Mouse (Mus musculus): ENCODE measurements around the gene Bcl2l1.

Gene Bcl2l1

DNA sequence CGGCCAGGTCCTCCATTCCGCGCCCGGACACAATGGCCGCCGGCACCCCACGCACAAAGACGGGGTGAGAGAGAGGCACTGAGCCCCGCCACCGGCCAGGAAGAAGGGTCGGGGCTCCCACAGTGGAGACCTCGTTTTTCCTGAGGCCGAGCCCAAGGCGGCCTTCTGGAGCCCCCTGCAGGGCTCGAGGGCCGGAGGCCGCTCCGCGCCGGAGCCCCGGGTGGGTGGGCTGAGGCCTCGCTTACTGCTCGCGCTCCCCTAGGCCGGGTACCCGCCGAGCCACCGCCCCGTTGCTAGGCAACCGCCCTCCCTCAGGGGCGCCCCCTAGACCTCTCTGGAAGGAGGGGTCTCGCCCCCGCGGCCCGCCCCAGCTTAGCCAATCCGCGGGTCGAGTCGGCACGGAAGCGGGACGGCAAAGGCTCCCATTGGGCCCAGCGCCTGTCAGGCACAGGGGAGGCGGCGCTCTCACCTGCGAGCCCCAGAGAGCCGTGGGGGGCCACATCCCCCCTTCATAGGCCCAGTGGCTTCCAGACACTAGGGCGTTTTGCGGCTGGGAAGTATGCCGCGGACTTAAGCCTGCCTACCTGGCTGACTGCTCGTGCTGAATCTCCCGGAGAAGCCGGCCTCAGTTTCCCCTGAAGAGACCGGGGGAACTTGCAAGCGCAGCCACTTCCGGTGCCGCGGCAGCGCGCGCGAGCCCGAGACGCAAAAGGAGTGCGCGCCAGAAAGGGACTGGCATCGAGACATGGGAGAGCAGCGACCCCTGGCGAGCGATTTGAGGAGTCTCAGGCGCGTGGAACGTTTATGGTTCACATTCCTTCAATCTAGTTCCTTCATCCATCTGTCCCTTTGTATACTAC, at the start of gene Bcl2l1:
Gene Bcl2l1, minus strand, starts transcription at position 710 of the 860 bp plus-strand sequence.
- peak; percentile 94 for DNase-seq (ENCODE audit: low spot score)

GRCm38 (mm10) chr2:152880898-152881297, 49.4 kb upstream of the Bcl2l1 start:
- DNase-seq (ENCODE audit: low spot score): no peak

- DNase-seq (ENCODE audit: low spot score): no peak
These were observed 46.7 kb upstream of the Bcl2l1 start for GRCm38 (mm10) chr2:152878239-152878638.

GRCm38 (mm10) chr2:152863346-152863745, 31.8 kb upstream of the Bcl2l1 start:
- DNase-seq (ENCODE audit: low spot score): no peak

DNA sequence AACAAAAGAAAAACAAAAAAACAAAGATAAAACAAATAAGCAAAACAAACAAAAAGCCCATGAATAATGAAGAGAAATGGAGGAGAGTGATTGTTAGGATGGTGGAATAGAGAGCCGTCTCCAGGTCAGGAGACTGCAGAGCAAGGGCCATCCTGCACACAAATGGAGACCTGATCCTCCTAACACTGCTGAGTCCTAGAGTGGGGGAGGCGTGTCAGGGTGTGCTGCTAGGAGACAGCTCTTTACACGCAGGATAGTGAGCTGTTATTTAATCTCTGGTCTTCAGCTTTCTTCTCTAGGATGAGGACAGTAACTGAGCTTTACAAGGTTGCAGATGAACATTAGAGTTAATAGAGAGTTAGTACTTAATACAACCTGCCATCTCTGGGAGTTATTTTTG, 31.1 kb upstream of the Bcl2l1 start:
- no peak for DNase-seq (ENCODE audit: low spot score)

DNA sequence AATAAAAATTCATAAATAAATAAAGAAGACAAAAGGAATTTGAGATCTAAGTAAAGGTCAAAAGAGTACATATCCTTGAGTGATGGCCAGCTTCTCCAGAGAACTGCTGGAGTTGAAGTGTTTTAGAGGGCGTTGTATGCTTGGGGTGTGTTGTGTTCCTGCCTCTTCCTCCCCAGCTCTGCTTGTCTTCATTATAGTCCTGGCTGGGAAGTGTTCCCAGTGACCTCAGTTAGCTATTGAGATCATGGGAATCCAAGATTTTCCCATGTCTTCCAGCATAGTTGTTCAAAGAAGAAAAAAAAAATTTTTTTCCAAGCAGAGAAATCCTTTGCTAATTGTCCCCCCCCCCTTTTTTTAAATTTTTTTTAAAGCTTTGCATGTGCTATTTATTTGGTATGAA, 30.4 kb upstream of the Bcl2l1 start:
- DNase-seq (ENCODE audit: low spot score): no peak

GRCm38 (mm10) chr2:152859501-152859900, 28.0 kb upstream of the Bcl2l1 start:
- no peak for DNase-seq (ENCODE audit: low spot score)

DNA sequence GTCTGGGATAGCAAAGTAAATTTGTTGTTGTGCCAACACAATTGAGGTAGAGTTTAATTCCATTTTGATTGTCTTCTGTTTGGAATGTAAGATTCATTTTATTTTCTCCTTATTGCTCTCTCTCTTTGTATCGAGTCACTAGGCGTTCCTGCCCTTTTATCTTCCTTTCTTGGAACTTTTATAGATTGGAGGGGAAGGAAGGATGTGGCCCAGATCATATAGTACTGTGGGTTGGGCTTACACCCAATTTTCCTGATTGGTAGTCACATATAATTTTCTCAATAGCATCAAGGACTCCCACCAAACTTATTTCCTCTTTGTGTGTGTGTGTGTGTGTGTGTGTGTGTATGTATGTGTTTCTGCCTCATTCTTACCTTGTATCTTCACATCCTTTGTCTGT, 16.9 kb upstream of the Bcl2l1 start:
- no peak for DNase-seq (ENCODE audit: low spot score)

DNA sequence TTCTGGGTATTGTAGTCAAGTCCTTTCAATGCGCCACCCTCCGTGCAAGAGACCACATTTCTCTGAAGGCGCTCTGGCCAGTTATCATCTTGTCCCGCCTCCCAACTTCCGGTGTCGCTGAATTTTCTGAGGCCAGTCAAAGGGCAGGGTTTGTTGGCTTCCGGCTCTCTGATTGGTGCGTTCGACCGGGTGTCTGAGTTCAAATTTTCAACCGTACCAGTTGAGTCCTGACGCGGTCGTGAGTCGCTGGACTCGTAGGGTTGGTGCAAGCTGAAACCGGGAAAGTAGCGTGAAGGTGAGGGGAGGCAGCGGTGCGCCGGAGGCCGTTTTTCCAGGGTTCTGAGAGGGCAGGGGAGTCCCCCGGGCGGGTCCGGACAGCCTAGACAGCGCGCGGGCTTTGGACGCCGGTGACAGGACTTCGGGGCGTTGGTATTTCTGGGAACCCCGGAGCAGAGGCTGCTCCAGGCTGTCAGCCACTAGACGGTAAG, 16.3 kb upstream of the Bcl2l1 start, which contains the start of gene Tpx2:
Gene Tpx2, plus strand, starts transcription at position 150 of the 488 bp plus-strand sequence.
- peak; percentile 96 for DNase-seq (ENCODE audit: low spot score)

- DNase-seq (ENCODE audit: low spot score): no peak
These were observed 15.7 kb upstream of the Bcl2l1 start for GRCm38 (mm10) chr2:152847057-152847814.

- no peak for DNase-seq (ENCODE audit: low spot score)
These were observed 11.2 kb upstream of the Bcl2l1 start for GRCm38 (mm10) chr2:152842741-152843140.

DNA sequence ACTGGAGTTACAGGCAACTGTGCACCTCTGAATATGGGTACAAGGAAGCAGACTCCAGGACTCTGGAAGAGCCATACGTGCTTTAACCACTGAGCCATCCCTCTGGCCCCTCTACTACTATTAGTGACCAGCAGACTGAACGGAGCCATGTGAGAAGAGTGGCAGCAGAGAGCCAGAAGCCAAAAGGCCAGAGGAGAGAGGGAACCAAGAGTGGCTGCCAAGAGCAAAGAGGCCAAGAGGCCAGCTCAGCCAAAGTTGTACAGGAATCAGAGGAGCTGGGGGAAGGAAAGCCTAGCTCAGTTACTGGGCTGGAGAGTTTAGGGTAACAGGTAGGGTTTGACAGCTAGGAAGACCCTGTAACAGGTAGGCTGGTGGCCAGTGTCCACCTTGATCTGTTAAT, 7.7 kb upstream of the Bcl2l1 start:
- DNase-seq (ENCODE audit: low spot score): no peak

- DNase-seq (ENCODE audit: low spot score): peak; percentile 69
These were observed 1.3 kb downstream of the Bcl2l1 start for GRCm38 (mm10) chr2:152830021-152830921.

DNA sequence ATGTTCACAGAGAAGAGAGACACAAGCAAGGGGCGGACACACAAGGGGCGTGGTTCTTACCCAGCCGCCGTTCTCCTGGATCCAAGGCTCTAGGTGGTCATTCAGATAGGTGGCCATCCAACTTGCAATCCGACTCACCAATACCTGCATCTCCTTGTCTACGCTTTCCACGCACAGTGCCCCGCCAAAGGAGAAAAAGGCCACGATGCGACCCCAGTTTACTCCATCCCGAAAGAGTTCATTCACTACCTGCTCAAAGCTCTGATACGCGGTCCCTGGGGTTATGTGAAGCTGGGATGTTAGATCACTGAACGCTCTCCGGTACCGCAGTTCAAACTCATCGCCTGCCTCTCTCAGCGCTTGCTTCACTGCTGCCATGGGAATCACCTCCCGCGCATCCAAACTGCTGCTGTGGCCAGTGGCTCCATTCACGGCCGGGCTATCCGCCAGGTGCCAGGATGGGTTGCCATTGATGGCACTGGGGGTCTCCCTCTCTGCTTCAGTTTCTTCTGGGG, 2.1 kb downstream of the Bcl2l1 start:
- DNase-seq (ENCODE audit: low spot score): no peak

- no peak for DNase-seq (ENCODE audit: low spot score)
These were observed 3.0 kb downstream of the Bcl2l1 start for GRCm38 (mm10) chr2:152828532-152828931.

GRCm38 (mm10) chr2:152828011-152828370, 3.5 kb downstream of the Bcl2l1 start:
- no peak for DNase-seq (ENCODE audit: low spot score)

DNA sequence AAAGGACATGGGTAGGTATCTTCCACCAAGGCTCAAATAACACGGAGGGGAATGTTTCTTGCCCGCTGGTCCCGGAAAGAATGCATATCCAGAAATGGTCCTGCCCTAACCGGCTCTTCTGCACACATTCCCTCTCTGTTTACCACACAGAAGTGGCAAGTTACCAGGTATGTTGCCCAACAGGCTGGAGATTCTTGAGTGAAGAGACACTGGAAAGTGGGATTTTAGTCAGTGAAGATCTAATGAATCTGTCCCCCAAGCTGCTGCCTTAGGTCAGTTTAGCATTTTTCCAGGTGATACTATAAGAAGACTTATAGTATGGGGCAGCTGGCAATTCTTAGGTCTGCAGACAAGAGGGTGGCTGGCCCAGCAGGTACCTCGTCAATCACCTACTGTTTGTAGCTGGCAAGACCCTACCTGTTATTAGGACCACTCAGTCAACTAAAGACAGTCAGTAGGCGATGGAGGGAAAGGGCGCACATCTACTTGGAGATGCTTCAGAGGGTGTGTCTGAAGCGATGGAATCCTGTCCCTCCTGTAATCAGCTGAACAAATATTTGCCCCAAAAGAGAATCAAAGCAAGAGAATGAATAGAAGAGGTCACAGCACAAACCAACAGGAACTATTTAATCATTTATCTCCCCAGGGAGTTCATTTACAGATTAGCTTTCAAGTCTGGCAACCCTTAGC, 4.1 kb downstream of the Bcl2l1 start:
- DNase-seq (ENCODE audit: low spot score): no peak

DNA sequence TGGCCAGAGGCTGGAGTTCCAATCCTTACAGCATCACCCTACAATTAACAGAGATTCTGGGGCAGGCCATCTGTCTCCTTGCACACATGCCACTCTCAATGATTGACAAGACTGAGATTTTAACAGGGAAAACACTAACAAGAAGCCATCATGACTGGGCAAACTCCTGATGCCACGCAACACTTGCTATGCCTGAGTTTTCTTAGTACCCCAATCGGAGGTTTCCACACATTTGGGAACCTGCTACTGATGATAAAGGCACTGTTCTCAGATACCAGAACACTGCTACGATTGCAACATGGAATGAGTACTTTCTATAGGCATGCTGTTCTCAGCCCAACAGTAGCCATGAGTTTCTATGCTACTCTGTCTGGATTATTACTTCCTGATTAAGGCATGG, 5.0 kb downstream of the Bcl2l1 start:
- DNase-seq (ENCODE audit: low spot score): no peak

DNA sequence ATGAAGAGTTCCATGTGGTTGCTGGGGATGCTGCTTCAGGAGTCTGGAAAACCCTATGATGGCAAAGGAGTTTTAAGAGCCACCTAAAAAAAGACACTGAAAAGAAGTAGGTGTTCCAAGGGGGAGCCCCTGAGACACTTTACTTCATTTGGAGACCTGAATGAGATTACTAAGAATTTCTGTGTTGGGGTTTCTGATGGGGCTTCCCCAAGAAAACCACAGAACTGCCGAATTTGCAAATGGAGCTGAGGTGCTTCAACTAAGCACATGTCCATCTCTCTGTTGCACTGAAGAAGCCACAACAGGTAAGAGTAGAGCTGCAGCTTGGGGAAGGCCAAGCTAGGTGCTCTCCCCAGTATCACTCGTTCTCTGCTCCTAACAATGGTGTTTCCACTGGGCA, 5.8 kb downstream of the Bcl2l1 start:
- no peak for DNase-seq (ENCODE audit: low spot score)

GRCm38 (mm10) chr2:152825168-152825697, 6.3 kb downstream of the Bcl2l1 start:
- no peak for DNase-seq (ENCODE audit: low spot score)
